Mouse (Mus musculus): Measurements from ENCODE around the gene Mcm9.

Mcm9 gene

DNA sequence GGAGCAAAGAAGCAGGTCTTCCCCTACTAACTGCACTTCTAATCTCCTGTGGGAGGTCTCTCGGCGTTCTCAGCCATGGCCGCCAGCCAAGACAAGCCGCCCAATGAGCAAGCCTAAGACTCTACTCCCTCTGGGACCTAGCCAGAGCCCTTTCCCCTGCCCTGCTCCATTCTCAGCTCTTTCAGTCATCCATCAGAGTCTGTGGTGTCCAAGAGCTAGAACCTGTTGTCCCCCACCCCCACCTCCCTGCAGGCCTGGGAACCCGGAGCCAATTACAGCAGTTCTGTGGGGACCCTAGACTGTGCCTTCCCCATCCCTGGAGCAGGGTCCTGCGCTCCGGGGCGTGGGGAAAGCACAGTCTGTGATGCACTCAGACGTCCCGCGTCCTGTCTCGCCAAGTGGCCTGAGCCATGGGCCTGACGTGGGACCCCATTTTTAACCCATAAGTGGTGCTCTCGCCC, 49.6 kb downstream of the Mcm9 start:
- DNase-seq (ENCODE audit: low spot score in 2 of 2): peak; percentile 71 to 73

GRCm38 (mm10) chr10:53580137-53580536, 50.1 kb downstream of the Mcm9 start:
- no peak for DNase-seq (ENCODE audit: low spot score in 2 of 2)

DNA sequence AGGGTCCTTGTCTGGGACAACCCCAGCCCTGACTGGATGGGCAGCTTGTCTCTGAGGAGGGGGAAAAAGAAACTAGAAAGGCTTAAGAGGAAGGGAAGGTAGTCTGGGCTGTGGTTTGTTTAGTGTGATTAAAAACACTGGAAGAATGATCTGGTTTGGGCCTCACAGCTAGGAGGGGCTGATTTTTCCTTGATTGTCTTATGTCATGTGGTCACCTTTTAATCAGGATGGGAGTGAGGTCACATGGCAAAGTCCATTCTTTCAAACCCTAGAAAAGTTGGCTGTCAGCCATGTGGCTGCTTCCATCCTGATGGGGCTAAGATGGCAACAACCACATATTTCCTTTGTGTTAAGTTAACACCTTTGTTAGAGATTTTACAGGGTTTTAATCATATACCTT, 61.7 kb downstream of the Mcm9 start:
- DNase-seq (ENCODE audit: low spot score in 2 of 2): no peak

DNA sequence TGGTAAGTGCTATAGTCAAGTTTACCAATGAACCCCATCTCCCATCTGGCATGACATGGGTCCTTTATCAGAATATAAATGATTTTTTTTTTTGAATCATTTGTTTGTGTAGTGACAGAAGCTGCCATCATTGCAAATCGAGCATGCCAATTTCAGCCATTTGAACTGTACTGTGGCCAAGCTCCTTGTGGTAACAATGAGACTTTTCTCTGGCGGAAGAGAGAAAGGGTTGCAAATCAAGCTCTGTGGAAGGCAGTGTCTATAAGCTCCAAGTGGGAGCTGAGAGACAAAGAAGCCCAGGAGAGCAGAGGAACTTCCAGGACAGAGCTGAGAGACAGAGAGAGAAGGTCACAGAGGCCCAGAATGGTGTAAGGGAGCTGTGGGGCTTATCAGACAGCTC, 64.7 kb downstream of the Mcm9 start:
- no peak for DNase-seq (ENCODE audit: low spot score in 2 of 2)

GRCm38 (mm10) chr10:53562001-53562400, 68.2 kb downstream of the Mcm9 start:
- no peak for DNase-seq (ENCODE audit: low spot score in 2 of 2)

GRCm38 (mm10) chr10:53537596-53537995, 92.6 kb downstream of the Mcm9 start:
- no peak for DNase-seq (ENCODE audit: low spot score in 2 of 2)

DNA sequence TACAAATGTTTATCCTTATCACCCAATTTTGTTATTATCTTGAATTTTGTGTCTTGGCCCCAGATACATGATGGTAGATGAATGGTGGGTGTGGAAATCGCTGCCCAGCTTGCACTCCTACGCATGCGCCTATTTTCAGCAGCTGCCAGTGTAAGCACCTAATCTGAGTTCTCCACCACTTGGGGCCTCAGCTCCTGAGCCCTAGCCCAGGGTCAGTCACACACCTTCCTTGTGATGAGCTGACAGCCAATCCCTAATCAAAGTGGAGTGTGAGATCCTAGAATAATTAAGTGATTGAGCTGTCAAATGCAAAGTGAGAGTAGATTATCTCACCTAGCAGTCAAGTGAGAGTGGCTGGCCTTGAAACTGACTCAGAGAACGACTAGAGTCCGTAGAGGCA, 97.9 kb downstream of the Mcm9 start:
- DNase-seq (ENCODE audit: low spot score in 2 of 2): no peak

GRCm38 (mm10) chr10:53527838-53528773, 102.1 kb downstream of the Mcm9 start:
- DNase-seq (ENCODE audit: low spot score in 2 of 2): peak; percentile 30 to 71

DNA sequence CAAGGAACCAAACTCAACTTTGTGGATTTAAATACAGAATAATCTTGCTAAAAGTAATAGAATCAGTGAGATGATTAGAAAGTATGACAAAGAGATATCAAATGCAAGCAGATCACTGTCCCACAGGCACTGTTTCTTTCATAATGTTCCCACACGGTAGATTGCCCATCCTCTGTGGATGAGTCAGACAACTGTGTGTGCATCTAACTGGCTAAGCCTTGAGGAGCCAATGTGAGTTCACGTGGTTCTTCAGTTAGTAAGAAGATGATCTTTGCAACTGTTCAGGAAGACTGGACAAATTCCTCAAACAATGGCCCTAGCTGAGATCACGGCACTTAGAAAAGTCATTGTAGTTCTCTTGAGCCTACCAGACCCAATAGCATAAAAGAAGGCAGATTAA, 102.9 kb downstream of the Mcm9 start:
- no peak for DNase-seq (ENCODE audit: low spot score in 2 of 2)

- no peak for DNase-seq (ENCODE audit: low spot score in 2 of 2)
These were observed 103.9 kb downstream of the Mcm9 start for GRCm38 (mm10) chr10:53526350-53526749.

DNA sequence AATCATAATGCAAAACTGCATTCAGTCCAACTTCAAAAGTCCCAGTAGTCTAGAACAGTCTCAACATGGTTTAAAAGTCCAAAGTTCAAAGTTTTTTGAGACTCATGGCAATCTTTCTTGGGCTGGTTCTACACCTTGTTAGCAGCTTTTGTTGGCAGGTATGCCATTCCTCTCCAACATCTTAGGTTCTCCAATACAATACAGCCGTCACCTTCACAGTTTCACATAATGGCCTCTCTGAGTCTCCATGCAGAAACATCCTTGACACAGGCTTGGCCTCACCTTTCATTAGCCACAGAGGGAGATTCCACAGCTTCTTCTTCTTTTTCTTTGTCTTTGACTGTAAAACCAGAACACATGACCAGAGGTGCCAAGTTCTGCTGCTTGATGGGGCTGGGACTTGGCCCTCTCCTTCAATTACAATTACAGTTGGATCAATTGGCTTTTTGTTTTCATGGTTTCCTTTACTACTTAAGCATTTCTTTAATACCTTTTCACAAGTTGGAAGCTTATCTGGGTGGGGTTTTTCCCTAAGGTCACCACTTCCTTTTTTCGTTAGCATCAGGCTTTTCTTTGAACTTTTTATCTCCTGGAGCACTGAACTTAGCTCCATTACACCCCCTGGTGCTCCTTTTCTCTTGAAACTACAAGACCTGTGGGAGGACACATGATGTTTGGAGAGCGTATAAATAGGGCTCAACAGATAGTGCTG, 104.8 kb downstream of the Mcm9 start:
- DNase-seq (ENCODE audit: low spot score in 2 of 2): no peak

GRCm38 (mm10) chr10:53519068-53519954, 110.9 kb downstream of the Mcm9 start:
- DNase-seq (ENCODE audit: low spot score in 2 of 2): no peak

- no peak for DNase-seq (ENCODE audit: low spot score in 2 of 2)
These were observed 111.7 kb downstream of the Mcm9 start for GRCm38 (mm10) chr10:53518599-53518913.

DNA sequence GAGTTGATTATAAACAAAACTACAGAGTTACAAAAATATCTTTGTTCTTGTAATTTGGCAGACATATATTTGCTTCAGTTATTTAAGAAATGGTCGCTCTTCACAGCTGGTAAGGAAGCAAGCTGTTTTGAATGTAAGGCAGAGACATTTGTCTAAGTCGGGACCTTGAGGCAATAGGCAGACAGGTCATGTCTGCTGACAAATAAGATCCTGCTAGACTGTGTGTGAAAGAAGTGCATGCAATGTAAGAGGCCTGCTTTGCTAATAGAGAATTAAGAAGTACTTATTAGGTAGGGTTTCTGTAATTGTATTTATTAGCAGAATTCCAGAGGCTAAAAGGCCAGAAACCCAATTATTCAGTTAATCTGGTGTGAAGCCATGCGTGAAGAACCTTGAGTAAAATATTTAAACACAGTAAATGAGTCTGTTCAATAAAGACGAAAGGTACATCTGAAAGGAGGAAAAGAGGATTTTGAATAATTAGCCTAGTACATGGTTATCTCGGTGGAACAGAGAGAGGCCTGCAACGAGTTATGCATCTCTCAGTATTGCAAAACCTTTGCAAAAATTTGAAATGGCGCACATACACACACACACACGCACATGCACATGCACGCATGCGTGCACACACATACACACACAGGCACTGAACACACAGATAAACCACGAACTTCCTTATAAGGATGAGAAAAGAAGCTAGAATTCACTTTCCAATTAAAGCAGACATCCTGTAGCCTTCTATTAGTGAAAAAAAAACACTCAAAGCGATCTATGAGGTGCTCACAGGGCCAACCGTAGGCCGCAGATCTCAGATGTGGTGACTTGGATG, 112.3 kb downstream of the Mcm9 start:
- DNase-seq (ENCODE audit: low spot score in 2 of 2): no peak

DNA sequence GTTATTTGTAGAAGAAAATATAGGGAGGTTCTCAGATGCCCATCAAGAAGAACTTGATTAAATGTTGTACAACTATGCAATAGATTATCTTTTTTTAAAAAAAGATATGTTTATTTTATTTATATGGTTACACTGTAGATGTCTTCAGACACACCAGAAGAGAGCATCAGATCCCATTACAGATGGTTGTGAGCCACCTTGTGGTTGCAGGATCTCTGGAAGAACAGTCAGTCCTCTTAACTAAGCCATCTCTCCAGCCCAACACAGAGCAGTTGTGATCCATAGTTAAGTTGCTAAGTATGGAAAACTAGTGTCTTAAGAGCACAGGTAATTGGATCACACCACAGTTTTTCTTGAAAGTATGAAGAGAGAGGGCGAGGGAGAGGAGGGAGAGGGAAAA, 117.7 kb downstream of the Mcm9 start:
- DNase-seq (ENCODE audit: low spot score in 2 of 2): no peak

DNA sequence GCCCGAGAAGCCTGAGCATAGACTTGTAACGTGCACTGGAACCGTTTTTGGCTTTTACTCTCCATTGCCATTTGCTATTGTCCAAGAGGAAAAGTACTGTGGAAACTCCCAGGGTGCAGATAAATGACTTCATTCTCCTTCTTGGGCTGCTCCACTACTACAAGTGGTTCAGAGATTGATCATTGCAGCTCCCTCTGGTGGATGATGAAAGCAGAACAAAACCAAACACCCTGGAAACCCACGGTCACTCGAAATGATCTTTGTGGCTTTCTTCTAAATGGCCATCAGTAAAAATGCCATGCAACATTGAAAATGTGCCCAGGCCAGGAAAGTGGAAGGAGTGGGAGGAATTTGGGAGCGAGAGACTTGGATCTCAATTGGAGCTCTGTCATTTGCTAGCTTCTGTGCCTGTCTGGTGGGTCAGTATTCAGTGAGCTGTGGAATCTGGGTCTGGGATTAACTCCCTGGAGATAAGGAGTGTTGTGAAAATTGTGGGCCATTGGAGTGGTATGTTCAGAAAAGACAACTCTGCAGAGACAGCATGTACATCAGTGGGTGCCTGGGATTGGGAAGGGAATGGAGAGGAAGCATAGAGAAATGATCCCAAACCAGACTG, 121.0 kb downstream of the Mcm9 start:
- DNase-seq (ENCODE audit: low spot score in 2 of 2): peak in 1 of 2 experiments; percentile 24

GRCm38 (mm10) chr10:53508676-53509075, 121.6 kb downstream of the Mcm9 start:
- no peak for DNase-seq (ENCODE audit: low spot score in 2 of 2)

- DNase-seq (ENCODE audit: low spot score in 2 of 2): no peak
These were observed 124.7 kb downstream of the Mcm9 start for GRCm38 (mm10) chr10:53505526-53505925.

DNA sequence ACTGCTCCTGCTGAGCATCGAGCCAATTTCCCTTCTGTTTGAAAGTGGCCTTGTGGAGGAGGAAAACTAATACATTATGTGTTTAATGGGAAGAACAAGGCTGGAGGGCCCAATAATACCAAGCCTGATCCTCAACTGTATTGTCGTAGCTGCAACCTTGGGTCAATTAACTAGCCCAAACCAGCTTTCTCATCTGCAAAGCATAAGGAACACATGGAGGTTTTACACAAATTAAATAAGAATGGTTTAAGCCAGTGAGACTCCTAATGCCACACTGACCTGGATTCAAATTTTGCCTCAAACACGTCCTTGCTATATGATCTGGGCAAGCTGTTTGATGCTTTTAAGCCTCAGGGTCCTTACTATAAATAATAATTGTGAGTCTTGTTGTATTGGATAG, 125.2 kb downstream of the Mcm9 start:
- no peak for DNase-seq (ENCODE audit: low spot score in 2 of 2)
